Mouse (Mus musculus): ENCODE measurements at regions not wholly inside any gene's neighbourhood (a gene's known extent, or its start where the extent isn't known, plus 50 kb on each side); places are given as distances from the start of the nearest gene placed in this dataset.

DNA sequence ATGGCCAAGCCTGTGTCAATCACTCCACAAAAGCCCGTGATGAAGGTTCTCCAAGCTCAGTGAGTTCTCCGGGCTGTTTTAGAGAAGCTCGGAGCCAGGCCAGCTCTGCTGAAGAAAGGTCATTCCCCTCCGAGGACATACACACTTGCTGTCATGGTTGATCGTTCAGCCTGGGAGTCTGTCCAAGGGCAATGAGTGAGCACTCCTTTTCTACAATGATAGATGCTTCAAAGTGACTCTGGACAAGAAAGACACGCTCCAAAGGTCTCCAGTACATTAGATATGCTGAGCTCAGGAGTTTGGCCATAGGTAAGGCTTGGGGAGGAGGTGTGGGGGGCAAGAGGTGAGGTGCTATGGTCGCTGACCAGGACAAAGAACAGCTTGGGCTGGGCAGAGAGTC, 66.5 kb upstream of the 1700016C15Rik start:
- Histone ChIP-seq H3K36me3 (no peaks in the 10 kb centered on the region), H3K4me1 (no peaks in the 10 kb centered on the region), H3K27ac (replicated peaks) (no peak overlapping the region), H3K4me3 (no peak overlapping the region), H3K27me3 (ENCODE audit: low read depth, poor library complexity, severe bottlenecking) (no peaks in the 10 kb centered on the region), H3K9me3 (replicated peaks) (no peaks in the 10 kb centered on the region)
- no peak for DNase-seq (ENCODE audit: low spot score)
- 83% methylated on average over 7 of the region's 7 CpGs for WGBS

DNA sequence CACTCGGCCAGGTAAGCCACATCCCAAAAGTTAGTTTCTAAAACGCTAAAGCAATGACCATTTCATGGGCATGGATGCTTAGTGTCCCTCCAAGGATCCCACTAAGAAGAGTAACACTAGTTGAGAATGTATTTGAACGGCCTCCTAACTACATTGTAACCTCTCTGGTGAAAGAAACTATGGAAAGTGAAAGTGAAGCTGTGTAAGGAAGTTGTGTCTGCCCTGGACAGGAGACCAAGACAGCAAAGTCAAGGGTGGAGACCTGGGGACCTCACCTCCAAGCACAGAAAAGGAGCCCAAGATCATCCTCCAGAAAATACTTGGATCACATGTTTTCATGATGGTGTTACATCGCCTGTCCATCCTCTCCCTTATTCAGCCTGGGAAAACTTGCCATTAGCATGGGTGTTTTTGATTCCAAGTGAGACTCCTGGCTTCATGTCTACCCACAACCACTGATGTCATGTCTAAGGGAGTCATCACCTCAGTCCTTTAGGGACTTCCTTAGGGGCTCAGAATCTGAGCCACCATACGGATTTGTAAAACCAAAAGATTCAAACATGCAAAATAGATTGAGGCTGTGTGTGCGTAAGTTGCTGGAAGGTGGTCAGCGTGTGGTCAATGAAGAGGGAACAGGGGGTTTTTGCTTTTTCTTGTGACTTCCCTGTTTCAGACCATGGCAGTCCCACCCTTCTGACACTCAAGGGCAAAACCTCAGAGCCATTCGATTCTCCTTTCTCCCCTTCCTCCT, 62.4 kb upstream of the 1700016C15Rik start:
- no peaks in the 10 kb centered on the region for H3K27me3 ChIP-seq (ENCODE audit: low read depth, poor library complexity, severe bottlenecking)
- H3K4me3 ChIP-seq, result no peak overlapping the region
- DNase-seq (ENCODE audit: low spot score), result no peak
- H3K9me3 ChIP-seq (replicated peaks), result no peaks in the 10 kb centered on the region
- H3K27ac ChIP-seq (replicated peaks), result no peak overlapping the region
- H3K36me3 ChIP-seq, result no peaks in the 10 kb centered on the region
- H3K4me1 ChIP-seq, result no peaks in the 10 kb centered on the region
- 89% methylated on average over 8 of the region's 8 CpGs for WGBS

DNA sequence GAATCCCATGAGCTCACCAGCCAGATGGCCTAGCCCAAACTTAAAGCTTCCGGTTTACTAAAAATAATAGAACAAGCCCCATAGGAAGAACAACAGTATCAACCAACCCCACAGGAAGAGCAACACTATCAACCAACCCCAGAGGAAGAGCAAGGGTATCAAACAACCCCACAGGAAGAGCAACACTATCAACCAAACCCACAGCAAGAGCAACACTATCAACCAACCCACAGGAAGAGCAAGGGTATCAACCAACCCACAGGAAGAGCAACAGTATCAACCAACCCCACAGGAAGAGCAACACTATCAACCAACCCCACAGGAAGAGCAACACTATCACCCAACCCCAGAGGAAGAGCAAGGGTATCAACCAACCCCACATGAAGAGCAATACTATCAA, 59.0 kb upstream of the 1700016C15Rik start:
- H3K27me3 ChIP-seq (ENCODE audit: low read depth, poor library complexity, severe bottlenecking), result no peaks in the 10 kb centered on the region
- H3K27ac ChIP-seq (replicated peaks), result no peak overlapping the region
- H3K4me3 ChIP-seq, result no peak overlapping the region
- H3K9me3 ChIP-seq (replicated peaks), result no peaks in the 10 kb centered on the region
- DNase-seq (ENCODE audit: low spot score), result no peak
- WGBS, result 92% methylated on average over 1 of the region's 1 CpGs
- H3K4me1 ChIP-seq, result no peaks in the 10 kb centered on the region
- H3K36me3 ChIP-seq, result no peaks in the 10 kb centered on the region

DNA sequence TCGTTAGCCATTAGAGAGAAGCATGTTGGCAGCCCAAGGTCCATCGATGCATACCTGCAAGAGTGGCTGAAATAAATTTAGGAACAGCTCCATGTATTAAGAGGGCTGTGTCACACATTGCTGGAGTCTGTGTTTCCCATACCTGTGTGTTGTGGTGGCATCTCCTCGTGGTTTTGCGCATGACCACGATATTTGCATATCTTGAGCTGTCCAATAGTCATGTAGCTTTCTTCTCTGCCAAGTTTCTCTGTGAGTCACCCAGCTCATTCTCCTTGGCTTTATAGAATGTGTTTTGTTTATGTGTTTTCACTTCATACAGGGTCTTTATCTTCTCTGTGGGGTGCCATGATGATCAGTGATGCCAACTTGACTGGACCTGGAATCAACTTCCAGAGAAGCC, 53.0 kb upstream of the 1700016C15Rik start:
- DNase-seq (ENCODE audit: low spot score), result no peak
- Histone ChIP-seq H3K27ac (replicated peaks) (no peak overlapping the region), H3K27me3 (ENCODE audit: low read depth, poor library complexity, severe bottlenecking) (no peaks in the 10 kb centered on the region), H3K9me3 (replicated peaks) (no peaks in the 10 kb centered on the region), H3K4me3 (no peak overlapping the region), H3K36me3 (no peaks in the 10 kb centered on the region), H3K4me1 (no peaks in the 10 kb centered on the region)
- whole genome bisulfite sequencing, result 91% methylated on average over 5 of the region's 5 CpGs

DNA sequence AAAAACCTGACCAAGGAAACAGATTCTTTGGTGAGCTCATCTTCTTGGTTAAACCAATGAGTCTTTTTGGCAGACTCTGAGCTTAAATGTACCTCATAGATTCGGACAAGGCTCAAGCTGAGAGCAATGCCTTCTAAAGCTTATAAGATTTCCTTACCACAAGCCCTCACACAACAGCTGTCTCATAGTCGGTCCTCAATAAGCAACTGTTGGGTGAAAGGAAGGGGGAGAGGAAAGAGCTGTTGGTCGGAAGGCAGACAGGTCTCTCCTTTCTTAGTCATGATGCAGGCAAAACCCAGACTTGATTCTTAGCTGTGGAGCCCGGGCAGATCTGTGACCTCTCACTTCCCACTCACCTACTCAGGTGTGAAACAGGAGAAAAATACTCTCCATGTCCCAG, 50.8 kb upstream of the 1700016C15Rik start:
- no peaks in the 10 kb centered on the region for H3K9me3 ChIP-seq (replicated peaks)
- no peak overlapping the region for H3K27ac ChIP-seq (replicated peaks)
- H3K4me1 ChIP-seq, result peaks cover 7% of the 10 kb centered on the region
- 85% methylated on average over 4 of the region's 4 CpGs for WGBS
- no peaks in the 10 kb centered on the region for H3K36me3 ChIP-seq
- no peak overlapping the region for H3K4me3 ChIP-seq
- no peak for DNase-seq (ENCODE audit: low spot score)
- no peaks in the 10 kb centered on the region for H3K27me3 ChIP-seq (ENCODE audit: low read depth, poor library complexity, severe bottlenecking)

Measured in midbrain, embryonic 10.5 days (tissue).